Mouse (Mus musculus) G1E (cell line): Measurements from ENCODE around the gene Rcan1. TPM values are rescaled to one million over a fixed set of nuclear protein-coding genes. Genes with fewer than 3 reads are reported as not detected.

Experiments used
- ATAC-seq: 2 replicates; pipeline ENCODE4 v1.8.0; 2016; ENCODE audit warnings: mild to moderate bottlenecking; ENCODE audit not compliant: insufficient number of reproducible peaks, poor library complexity, low FRiP score, severe bottlenecking; ENCODE audit errors: extremely low read depth
- DNase-seq: peaks from one replicate; pipeline ENCODE4 v3.0.0; 2012; ENCODE audit warnings: low spot score
- H3K27me3 ChIP-seq: 2 replicates; pipeline ENCODE4 v1.6.1; 2012; ENCODE audit warnings: mild to moderate bottlenecking, low read length, inconsistent platforms; ENCODE audit not compliant: insufficient read depth
- H3K36me3 ChIP-seq: replicated peaks from 2 replicates; pipeline ENCODE3; 2012; ENCODE audit warnings: mild to moderate bottlenecking, inconsistent platforms
- H3K4me1 ChIP-seq: 2 replicates; pipeline ENCODE4 v1.6.1; 2012; ENCODE audit warnings: low read depth, low read length, inconsistent platforms, mixed read lengths; ENCODE audit not compliant: insufficient read depth
- H3K4me3 ChIP-seq: 2 replicates; pipeline ENCODE4 v1.5.1; 2012; ENCODE audit warnings: low read depth, mild to moderate bottlenecking, inconsistent platforms, low read length, moderate library complexity, mixed read lengths
- H3K9me3 ChIP-seq: replicated peaks from 2 replicates; pipeline ENCODE4 v1.6.1; 2012; ENCODE audit warnings: inconsistent platforms
- CTCF ChIP-seq: IDR thresholded peaks from 2 replicates; pipeline ENCODE4 v1.5.1; 2012; ENCODE audit warnings: low read depth, low read length, inconsistent platforms, mixed read lengths
- GATA1 ChIP-seq: IDR thresholded peaks from 2 replicates; pipeline ENCODE4 v1.6.1; 2012; ENCODE audit warnings: borderline replicate concordance, low read length, inconsistent platforms, mixed read lengths
- GATA2 ChIP-seq: IDR thresholded peaks from 2 replicates; pipeline ENCODE4 v1.6.1; 2012; ENCODE audit warnings: low read depth, low read length, inconsistent platforms, borderline replicate concordance
- POLR2AphosphoS5 ChIP-seq: IDR thresholded peaks from 2 replicates; pipeline ENCODE4 v1.6.1; 2012; ENCODE audit warnings: low read depth, low read length, inconsistent platforms; ENCODE audit not compliant: insufficient replicate concordance
- TAL1 ChIP-seq: conservative IDR thresholded peaks from 2 replicates; pipeline ENCODE4 v1.6.1; 2012; ENCODE audit warnings: low read depth, low read length, inconsistent platforms, mixed read lengths
- polyA plus RNA-seq: library from polyadenylated mRNA; stranded (reverse); fragments of >175 nt; gene quantifications from 2 replicates; pipeline ENCODE4 v1.2.3, GENCODE M21; 2012
- total RNA-seq, 2 experiments: library from RNA; stranded (forward) in 1 of 2; stranded (reverse) in 1 of 2; fragments of 200-1000 nt in 1 of 2; fragments of >200 nt in 1 of 2; fragmentation: Nextera tagmentation in 1 of 2; gene quantifications; 2 replicates each; pipeline ENCODE4 v1.2.3; 2014 to 2017

The Rcan1 gene
- total and polyA plus RNA-seq, 3 experiments = 12.3 to 16.1 (median 14.2) TPM

GRCm38 (mm10) chr16:92404141-92404540 is 66.5 kb downstream of the Rcan1 start:
- no peak for ATAC-seq
- Histone ChIP-seq H3K9me3 (no peaks in the 10 kb centered on the region), H3K27me3 (peaks cover 2% of the 10 kb centered on the region; the same call in 1 of the 2 replicates), H3K4me3 (no peak overlapping the region), H3K36me3 (peaks cover 6% of the 10 kb centered on the region), H3K4me1 (0 out of 2 replicates have a peak, but pooled peaks cover 2% of the 10 kb centered on the region)
- no peak for DNase-seq
- no peak for TF ChIP-seq GATA2
- no peak for TF ChIP-seq TAL1
- TF ChIP-seq CTCF = no peak
- TF ChIP-seq POLR2AphosphoS5 = no peak
- TF ChIP-seq GATA1 = no peak

GRCm38 (mm10) chr16:92403069-92403468 is 67.6 kb downstream of the Rcan1 start:
- Histone ChIP-seq H3K27me3 (peaks cover 2% of the 10 kb centered on the region; the same call in 1 of the 2 replicates), H3K36me3 (peaks cover 9% of the 10 kb centered on the region), H3K4me1 (0 out of 2 replicates have a peak, but pooled peaks cover 2% of the 10 kb centered on the region), H3K4me3 (no peak overlapping the region), H3K9me3 (no peaks in the 10 kb centered on the region)
- no peak for ATAC-seq
- no peak for DNase-seq
- no peak for TF ChIP-seq GATA2
- no peak for TF ChIP-seq TAL1
- no peak for TF ChIP-seq POLR2AphosphoS5
- no peak for TF ChIP-seq GATA1
- TF ChIP-seq CTCF = no peak

GRCm38 (mm10) chr16:92402216-92402615 is 68.5 kb downstream of the Rcan1 start:
- no peak for ATAC-seq

GRCm38 (mm10) chr16:92401206-92401605 is 69.5 kb downstream of the Rcan1 start:
- TF ChIP-seq GATA2 = no peak
- no peak for TF ChIP-seq TAL1
- TF ChIP-seq GATA1 = no peak
- TF ChIP-seq POLR2AphosphoS5 = no peak
- no peak for TF ChIP-seq CTCF
- Histone ChIP-seq H3K27me3 (peaks cover 2% of the 10 kb centered on the region; the same call in 1 of the 2 replicates), H3K36me3 (peaks cover 25% of the 10 kb centered on the region), H3K4me3 (no peak overlapping the region), H3K9me3 (no peaks in the 10 kb centered on the region), H3K4me1 (0 out of 2 replicates have a peak, but pooled peaks cover 2% of the 10 kb centered on the region)
- no peak for DNase-seq
- no peak for ATAC-seq

More at GRCm38 (mm10) chr16:92402216-92402615, 68.5 kb downstream of the Rcan1 start:
- no peak for DNase-seq
- Histone ChIP-seq H3K9me3 (no peaks in the 10 kb centered on the region), H3K4me1 (0 out of 2 replicates have a peak, but pooled peaks cover 2% of the 10 kb centered on the region), H3K36me3 (peaks cover 14% of the 10 kb centered on the region), H3K27me3 (peaks cover 2% of the 10 kb centered on the region; the same call in 1 of the 2 replicates), H3K4me3 (no peak overlapping the region)
- no peak for TF ChIP-seq GATA2
- TF ChIP-seq POLR2AphosphoS5 = no peak
- TF ChIP-seq CTCF = no peak
- TF ChIP-seq TAL1 = no peak

- no peak for TF ChIP-seq POLR2AphosphoS5
- TF ChIP-seq GATA1 = no peak
- no peak for TF ChIP-seq CTCF
- no peak for TF ChIP-seq GATA2
- TF ChIP-seq TAL1 = no peak
- DNase-seq = no peak
Measured at GRCm38 (mm10) chr16:92399490-92400458, 70.9 kb downstream of the Rcan1 start.

GRCm38 (mm10) chr16:92398574-92399118 is 72.0 kb downstream of the Rcan1 start:
- ATAC-seq (no peak), DNase-seq (no peak)
- H3K27me3 ChIP-seq = peaks cover 2% of the 10 kb centered on the region; the same call in 1 of the 2 replicates
- TF ChIP-seq GATA2 (no peak), CTCF (no peak), GATA1 (no peak), TAL1 (no peak), POLR2AphosphoS5 (no peak)
- H3K4me1 ChIP-seq = 0 out of 2 replicates have a peak, but pooled peaks cover 2% of the 10 kb centered on the region
- no peak overlapping the region for H3K4me3 ChIP-seq
- no peaks in the 10 kb centered on the region for H3K9me3 ChIP-seq
- peaks cover 48% of the 10 kb centered on the region for H3K36me3 ChIP-seq

More at GRCm38 (mm10) chr16:92399490-92400458, 70.9 kb downstream of the Rcan1 start:
- Histone ChIP-seq H3K4me1 (0 out of 2 replicates have a peak, but pooled peaks cover 2% of the 10 kb centered on the region), H3K9me3 (no peaks in the 10 kb centered on the region), H3K4me3 (no peak overlapping the region), H3K36me3 (peaks cover 36% of the 10 kb centered on the region), H3K27me3 (peaks cover 2% of the 10 kb centered on the region; the same call in 1 of the 2 replicates)
- ATAC-seq = no peak
